Mouse (Mus musculus) lung, embryonic 15.5 days (tissue): ENCODE measurements around the gene Arid1b. TPM values are rescaled to one million over a fixed set of nuclear protein-coding genes. Genes with fewer than 3 reads are reported as not detected.

ENCODE experiments used
- ATAC-seq: fragments of 200-750 bp; cut with Nextera tagmentation; 2 replicates; pipeline ENCODE4 v1.8.0; 2017; ENCODE audit warnings: moderate number of reproducible peaks, borderline replicate concordance; ENCODE audit not compliant: low FRiP score, low TSS enrichment; ENCODE audit errors: extremely low read depth
- H3K27ac ChIP-seq: fragments of 300-500 bp; sonication (generic); 2 replicates; pipeline ENCODE4 v1.5.1; 2015; ENCODE audit warnings: moderate library complexity, mild to moderate bottlenecking, inconsistent platforms
- H3K27me3 ChIP-seq: fragments of 300-500 bp; sonication (generic); 2 replicates; pipeline ENCODE4 v1.6.1; 2015; ENCODE audit warnings: inconsistent platforms
- H3K36me3 ChIP-seq: fragments of 300-500 bp; sonication (generic); 2 replicates; pipeline ENCODE4 v1.6.1; 2015; ENCODE audit warnings: inconsistent platforms
- H3K4me1 ChIP-seq: fragments of 300-500 bp; sonication (generic); 2 replicates; pipeline ENCODE4 v1.6.1; 2015; ENCODE audit warnings: inconsistent platforms
- H3K4me2 ChIP-seq: fragments of 300-500 bp; sonication (generic); 2 replicates; pipeline ENCODE4 v1.6.1; 2015; ENCODE audit warnings: inconsistent platforms, mild to moderate bottlenecking, moderate library complexity
- H3K4me3 ChIP-seq: fragments of 300-500 bp; sonication (generic); 2 replicates; pipeline ENCODE4 v1.5.1; 2015; ENCODE audit warnings: mild to moderate bottlenecking, inconsistent platforms
- H3K9ac ChIP-seq: fragments of 300-500 bp; sonication (generic); 2 replicates; pipeline ENCODE4 v1.6.1; 2015; ENCODE audit warnings: inconsistent platforms
- H3K9me3 ChIP-seq: fragments of 300-500 bp; sonication (generic); 2 replicates; pipeline ENCODE4 v1.6.1; 2016; ENCODE audit warnings: inconsistent platforms
- WGBS: fragments of 180-500 bp; shearing (Covaris S2); methylation state at CpG from one replicate; pipeline ENCODE4 v1.1.7; 2015; 5-methylcytosine and 5-hydroxymethylcytosine counted together
- polyA plus RNA-seq: library from polyadenylated mRNA; unstranded; fragments of >200 nt; fragmentation: Nextera tagmentation; extraction: Ambion mirVana; gene quantifications from 2 replicates; pipeline ENCODE4 v1.2.1, GENCODE M21; 2015

Arid1b gene
- polyA plus RNA-seq, 1 experiment from 2014 or later = 10.5 TPM

GRCm38 (mm10) chr17:5326689-5327088 lies 332.6 kb downstream of the Arid1b start:
- WGBS = 84% methylated on average over 7 of the region's 7 CpGs
- Histone ChIP-seq H3K4me1 (peaks cover 23% of the 10 kb centered on the region), H3K36me3 (peaks cover 51% of the 10 kb centered on the region)

GRCm38 (mm10) chr17:5327480-5328180 lies 333.5 kb downstream of the Arid1b start:
- Histone ChIP-seq H3K36me3 (peaks cover 52% of the 10 kb centered on the region), H3K27me3 (no peaks in the 10 kb centered on the region), H3K27ac (no peak overlapping the region), H3K4me2 (no peak overlapping the region), H3K9me3 (no peaks in the 10 kb centered on the region), H3K4me3 (no peak overlapping the region), H3K4me1 (peaks cover 20% of the 10 kb centered on the region), H3K9ac (no peak overlapping the region)
- 85% methylated on average over 12 of the region's 12 CpGs for WGBS
- ATAC-seq = no peak

More at GRCm38 (mm10) chr17:5326689-5327088, 332.6 kb downstream of the Arid1b start:
- H3K27ac ChIP-seq = no peak overlapping the region
- no peaks in the 10 kb centered on the region for H3K27me3 ChIP-seq
- no peak overlapping the region for H3K4me2 ChIP-seq
- no peak for ATAC-seq
- H3K4me3 ChIP-seq = no peak overlapping the region
- H3K9ac ChIP-seq = no peak overlapping the region
- H3K9me3 ChIP-seq = no peaks in the 10 kb centered on the region

GRCm38 (mm10) chr17:5329478-5329877 lies 335.3 kb downstream of the Arid1b start:
- H3K27me3 ChIP-seq = no peaks in the 10 kb centered on the region
- H3K9me3 ChIP-seq = no peaks in the 10 kb centered on the region
- peaks cover 59% of the 10 kb centered on the region for H3K36me3 ChIP-seq
- no peak for ATAC-seq
- H3K4me2 ChIP-seq = no peak overlapping the region
- WGBS = 90% methylated on average over 4 of the region's 4 CpGs
- H3K27ac ChIP-seq = no peak overlapping the region
- no peak overlapping the region for H3K4me3 ChIP-seq
- no peak overlapping the region for H3K9ac ChIP-seq
- peaks cover 3% of the 10 kb centered on the region for H3K4me1 ChIP-seq

- Histone ChIP-seq H3K36me3 (peaks cover 63% of the 10 kb centered on the region), H3K4me3 (no peak overlapping the region), H3K4me2 (no peak overlapping the region), H3K27ac (no peak overlapping the region), H3K9ac (no peak overlapping the region), H3K27me3 (no peaks in the 10 kb centered on the region), H3K4me1 (no peaks in the 10 kb centered on the region), H3K9me3 (no peaks in the 10 kb centered on the region)
- 88% methylated on average over 6 of the region's 6 CpGs for WGBS
- no peak for ATAC-seq
Measured at GRCm38 (mm10) chr17:5330063-5330462, 335.9 kb downstream of the Arid1b start.

GRCm38 (mm10) chr17:5330644-5331043 lies 336.5 kb downstream of the Arid1b start:
- Histone ChIP-seq H3K36me3 (peaks cover 64% of the 10 kb centered on the region), H3K27me3 (no peaks in the 10 kb centered on the region), H3K4me1 (no peaks in the 10 kb centered on the region), H3K9me3 (no peaks in the 10 kb centered on the region), H3K27ac (no peak overlapping the region), H3K9ac (no peak overlapping the region), H3K4me2 (no peak overlapping the region), H3K4me3 (no peak overlapping the region)
- ATAC-seq = no peak
- 92% methylated on average over 7 of the region's 7 CpGs for WGBS

GRCm38 (mm10) chr17:5331387-5331786 lies 337.3 kb downstream of the Arid1b start:
- H3K4me2 ChIP-seq = no peak overlapping the region
- no peak overlapping the region for H3K27ac ChIP-seq
- ATAC-seq = no peak
- H3K27me3 ChIP-seq = no peaks in the 10 kb centered on the region
- H3K9me3 ChIP-seq = no peaks in the 10 kb centered on the region
- peaks cover 68% of the 10 kb centered on the region for H3K36me3 ChIP-seq
- no peaks in the 10 kb centered on the region for H3K4me1 ChIP-seq
- no peak overlapping the region for H3K9ac ChIP-seq
- no peak overlapping the region for H3K4me3 ChIP-seq
- WGBS = 83% methylated on average over 1 of the region's 1 CpGs

GRCm38 (mm10) chr17:5334567-5334966 lies 340.4 kb downstream of the Arid1b start:
- H3K4me1 ChIP-seq = no peaks in the 10 kb centered on the region
- 79% methylated on average over 7 of the region's 7 CpGs for WGBS
- H3K36me3 ChIP-seq = peaks cover 71% of the 10 kb centered on the region
- H3K4me3 ChIP-seq = no peak overlapping the region
- H3K27me3 ChIP-seq = no peaks in the 10 kb centered on the region
- H3K9me3 ChIP-seq = no peaks in the 10 kb centered on the region
- H3K27ac ChIP-seq = no peak overlapping the region
- H3K9ac ChIP-seq = no peak overlapping the region
- no peak overlapping the region for H3K4me2 ChIP-seq
- ATAC-seq = no peak

GRCm38 (mm10) chr17:5344426-5344825 lies 350.3 kb downstream of the Arid1b start:
- Histone ChIP-seq H3K4me1 (no peaks in the 10 kb centered on the region), H3K36me3 (peaks cover 42% of the 10 kb centered on the region), H3K9me3 (no peaks in the 10 kb centered on the region), H3K27ac (no peak overlapping the region), H3K4me2 (no peak overlapping the region), H3K9ac (no peak overlapping the region), H3K4me3 (no peak overlapping the region), H3K27me3 (no peaks in the 10 kb centered on the region)
- ATAC-seq = no peak
- WGBS = 91% methylated on average over 1 of the region's 1 CpGs

- Histone ChIP-seq H3K27me3 (no peaks in the 10 kb centered on the region), H3K4me3 (no peak overlapping the region), H3K4me2 (no peak overlapping the region), H3K9ac (no peak overlapping the region), H3K36me3 (peaks cover 32% of the 10 kb centered on the region), H3K27ac (no peak overlapping the region), H3K9me3 (no peaks in the 10 kb centered on the region), H3K4me1 (no peaks in the 10 kb centered on the region)
- WGBS = 88% methylated on average over 5 of the region's 5 CpGs
- no peak for ATAC-seq
Measured at GRCm38 (mm10) chr17:5345810-5346209, 351.7 kb downstream of the Arid1b start.

- WGBS = 39% methylated on average over 5 of the region's 5 CpGs
- Histone ChIP-seq H3K4me3 (no peak overlapping the region), H3K9ac (no peak overlapping the region), H3K36me3 (no peaks in the 10 kb centered on the region), H3K4me1 (0 out of 2 replicates have a peak, but pooled peaks cover 3% of the 10 kb centered on the region), H3K9me3 (no peaks in the 10 kb centered on the region), H3K27me3 (no peaks in the 10 kb centered on the region), H3K27ac (no peak overlapping the region), H3K4me2 (no peak overlapping the region)
- peak; percentile 60; the same call in 1 of the 2 replicates for ATAC-seq
Measured at GRCm38 (mm10) chr17:5352901-5353300, 358.8 kb downstream of the Arid1b start.

- no peak overlapping the region for H3K27ac ChIP-seq
- H3K27me3 ChIP-seq = no peaks in the 10 kb centered on the region
- H3K4me2 ChIP-seq = no peak overlapping the region
- H3K4me3 ChIP-seq = no peak overlapping the region
- ATAC-seq = no peak
- no peaks in the 10 kb centered on the region for H3K36me3 ChIP-seq
- no peak overlapping the region for H3K9ac ChIP-seq
- no peaks in the 10 kb centered on the region for H3K4me1 ChIP-seq
- no peaks in the 10 kb centered on the region for H3K9me3 ChIP-seq
- WGBS = 62% methylated on average over 2 of the region's 2 CpGs
Measured at GRCm38 (mm10) chr17:5360759-5361158, 366.6 kb downstream of the Arid1b start.

GRCm38 (mm10) chr17:5365992-5366398 lies 371.9 kb downstream of the Arid1b start:
- no peak for ATAC-seq
- H3K4me1 ChIP-seq = no peaks in the 10 kb centered on the region
- no peak overlapping the region for H3K4me3 ChIP-seq
- WGBS = 65% methylated on average over 8 of the region's 8 CpGs
- no peaks in the 10 kb centered on the region for H3K27me3 ChIP-seq
- H3K4me2 ChIP-seq = no peak overlapping the region
- no peaks in the 10 kb centered on the region for H3K9me3 ChIP-seq
- no peak overlapping the region for H3K9ac ChIP-seq
- H3K27ac ChIP-seq = no peak overlapping the region
- no peaks in the 10 kb centered on the region for H3K36me3 ChIP-seq
